Mouse (Mus musculus) intestine, embryonic 16.5 days (tissue): ENCODE results near the gene Iqgap3. TPM values are rescaled to one million over a fixed set of nuclear protein-coding genes. Genes with fewer than 3 reads are reported as not detected.

ENCODE experiments used
- ATAC-seq: fragments of 200-750 bp; cut with Nextera tagmentation; 2 replicates; pipeline ENCODE4 v1.8.0; 2017; ENCODE audit warnings: moderate TSS enrichment, moderate library complexity
- H3K27ac ChIP-seq: fragments of 300-500 bp; sonication (generic); 2 replicates; pipeline ENCODE4 v1.5.1; 2014; ENCODE audit warnings: mild to moderate bottlenecking, low read length
- H3K27me3 ChIP-seq: fragments of 300-500 bp; sonication (generic); replicated peaks from 2 replicates; pipeline ENCODE4 v1.6.1; 2014; ENCODE audit warnings: low read length, control low read depth, mixed read lengths; ENCODE audit not compliant: control insufficient read depth, insufficient read depth
- H3K36me3 ChIP-seq: fragments of 300-500 bp; sonication (generic); 2 replicates; pipeline ENCODE4 v1.6.1; 2014; ENCODE audit warnings: low read length, control low read depth; ENCODE audit not compliant: control insufficient read depth, insufficient read depth
- H3K4me1 ChIP-seq: fragments of 300-500 bp; sonication (generic); 2 replicates; pipeline ENCODE4 v1.6.1; 2014; ENCODE audit warnings: low read length, control low read depth, mixed read lengths; ENCODE audit not compliant: control insufficient read depth, insufficient read depth
- H3K4me2 ChIP-seq: fragments of 300-500 bp; sonication (generic); 2 replicates; pipeline ENCODE4 v1.6.1; 2014; ENCODE audit warnings: low read depth, low read length, control low read depth
- H3K4me3 ChIP-seq: fragments of 300-500 bp; sonication (generic); 2 replicates; pipeline ENCODE4 v1.5.1; 2014; ENCODE audit warnings: mild to moderate bottlenecking, low read length
- H3K9ac ChIP-seq: fragments of 300-500 bp; sonication (generic); 2 replicates; pipeline ENCODE4 v1.6.1; 2014; ENCODE audit warnings: low read depth, low read length
- H3K9me3 ChIP-seq: fragments of 300-500 bp; sonication (generic); 2 replicates; pipeline ENCODE4 v1.6.1; 2016; ENCODE audit warnings: low read length, control low read depth; ENCODE audit not compliant: control insufficient read depth
- WGBS: fragments of 180-500 bp; shearing (Covaris S2); extraction: QIAGEN DNeasy Blood & Tissue Kit; methylation state at CpG from one replicate; pipeline ENCODE4 v1.1.7; 2014; 5-methylcytosine and 5-hydroxymethylcytosine counted together
- polyA plus RNA-seq: library from polyadenylated mRNA; unstranded; fragments of >200 nt; fragmentation: Nextera tagmentation; extraction: Ambion mirVana; gene quantifications from 2 replicates; pipeline ENCODE4 v1.2.1, GENCODE M21; 2015

The Iqgap3 gene
- polyA plus RNA-seq, 1 experiment from 2014 or later = 14.5 TPM

DNA sequence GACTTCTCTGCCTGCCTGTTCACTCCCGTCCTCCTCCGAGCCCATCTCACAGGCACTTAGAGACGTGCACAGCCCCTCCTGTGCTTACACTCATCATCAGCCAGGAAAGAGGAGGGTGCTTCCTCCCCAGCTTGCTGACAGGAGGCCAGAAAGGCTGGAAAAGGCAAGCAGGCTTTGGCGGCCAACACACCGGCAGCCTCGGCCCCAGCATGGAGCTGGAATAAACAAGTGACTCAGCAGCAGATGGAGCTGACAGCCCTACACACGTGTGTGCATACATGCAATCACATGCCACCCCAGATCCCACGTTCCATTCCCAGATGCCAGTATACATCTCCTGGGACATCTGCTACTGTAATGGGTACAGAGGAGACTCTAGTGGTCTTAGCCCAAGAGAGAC lies 80.5 kb downstream of the Iqgap3 start:
- H3K4me1 ChIP-seq = no peaks in the 10 kb centered on the region
- H3K9me3 ChIP-seq = no peaks in the 10 kb centered on the region
- no peak overlapping the region for H3K9ac ChIP-seq
- no peaks in the 10 kb centered on the region for H3K27me3 ChIP-seq
- no peak overlapping the region for H3K27ac ChIP-seq
- H3K4me3 ChIP-seq = no peak overlapping the region
- no peak for ATAC-seq
- 76% methylated on average over 8 of the region's 8 CpGs for WGBS
- H3K36me3 ChIP-seq = peaks cover 13% of the 10 kb centered on the region
- no peak overlapping the region for H3K4me2 ChIP-seq

DNA sequence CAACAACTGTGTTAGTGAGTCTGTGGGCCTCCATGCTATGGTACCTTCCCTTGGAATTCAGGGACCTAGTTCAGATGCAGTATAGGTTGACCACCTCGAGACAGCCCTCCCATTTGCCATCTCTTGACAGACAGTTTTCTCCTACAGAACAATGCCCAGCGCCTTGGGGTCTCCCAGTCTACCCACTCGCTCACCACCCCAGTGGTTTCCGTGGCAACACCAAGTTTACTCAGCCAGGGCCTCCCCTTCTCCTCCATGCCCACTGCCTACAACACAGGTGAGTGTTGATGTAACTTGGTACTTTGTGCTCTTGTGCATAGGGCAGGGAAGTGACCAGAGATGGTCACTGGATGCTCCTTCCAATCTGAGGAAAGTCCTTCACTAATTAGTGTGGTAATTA lies 81.0 kb downstream of the Iqgap3 start:
- Histone ChIP-seq H3K4me1 (no peaks in the 10 kb centered on the region), H3K9me3 (no peaks in the 10 kb centered on the region), H3K4me3 (no peak overlapping the region), H3K36me3 (peaks cover 16% of the 10 kb centered on the region), H3K9ac (no peak overlapping the region), H3K4me2 (no peak overlapping the region), H3K27ac (no peak overlapping the region), H3K27me3 (no peaks in the 10 kb centered on the region)
- no peak for ATAC-seq
- 78% methylated on average over 4 of the region's 4 CpGs for WGBS

DNA sequence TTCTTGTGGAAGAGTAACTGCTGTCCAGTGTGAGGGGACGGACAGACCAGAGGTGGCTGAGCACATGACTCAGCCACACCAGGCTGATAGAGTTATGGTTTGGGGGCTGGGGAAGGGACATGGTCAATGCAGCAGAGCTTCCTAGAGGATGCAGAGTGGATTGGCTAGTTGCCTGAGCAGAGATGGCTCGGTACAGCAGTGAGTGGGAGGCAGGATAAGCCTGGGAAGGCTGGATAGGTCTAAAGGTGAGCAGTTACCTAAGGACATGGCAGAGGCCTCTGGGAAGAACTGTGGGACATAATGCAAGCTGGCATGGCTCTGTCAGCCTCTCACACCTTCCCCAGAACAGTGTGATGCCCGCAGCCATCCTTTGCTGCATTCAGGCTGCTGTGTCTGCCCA lies 82.1 kb downstream of the Iqgap3 start:
- no peak overlapping the region for H3K9ac ChIP-seq

DNA sequence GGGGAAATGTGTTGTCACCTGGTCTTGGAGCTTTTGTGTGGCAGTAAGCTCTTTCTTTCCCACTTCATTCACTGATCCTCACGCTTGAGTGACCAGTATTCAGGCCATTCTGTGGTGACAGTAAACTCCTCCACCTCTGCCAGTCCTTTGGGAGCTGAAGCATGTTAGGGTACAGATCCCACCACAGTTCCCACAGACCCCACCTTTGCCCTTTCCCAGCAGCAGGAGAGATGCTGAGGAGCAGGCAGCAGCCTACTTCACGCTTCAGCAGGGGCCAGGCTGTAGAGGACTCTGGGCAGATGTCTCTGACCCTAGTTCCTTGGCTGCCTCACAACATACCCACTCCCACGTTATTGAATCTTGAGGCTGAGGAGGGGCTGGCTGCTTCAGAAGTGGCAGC lies 82.5 kb downstream of the Iqgap3 start:
- Histone ChIP-seq H3K27me3 (no peaks in the 10 kb centered on the region), H3K27ac (no peak overlapping the region), H3K9me3 (no peaks in the 10 kb centered on the region), H3K4me2 (no peak overlapping the region), H3K36me3 (peaks cover 24% of the 10 kb centered on the region), H3K4me3 (no peak overlapping the region), H3K4me1 (no peaks in the 10 kb centered on the region), H3K9ac (no peak overlapping the region)
- ATAC-seq = no peak
- WGBS = 86% methylated on average over 3 of the region's 3 CpGs

More for the DNA sequence above, 82.1 kb downstream of the Iqgap3 start:
- no peak for ATAC-seq
- WGBS = 82% methylated on average over 3 of the region's 3 CpGs
- no peak overlapping the region for H3K4me2 ChIP-seq
- no peak overlapping the region for H3K4me3 ChIP-seq
- H3K36me3 ChIP-seq = peaks cover 23% of the 10 kb centered on the region
- no peaks in the 10 kb centered on the region for H3K4me1 ChIP-seq
- no peak overlapping the region for H3K27ac ChIP-seq
- H3K27me3 ChIP-seq = no peaks in the 10 kb centered on the region
- no peaks in the 10 kb centered on the region for H3K9me3 ChIP-seq

DNA sequence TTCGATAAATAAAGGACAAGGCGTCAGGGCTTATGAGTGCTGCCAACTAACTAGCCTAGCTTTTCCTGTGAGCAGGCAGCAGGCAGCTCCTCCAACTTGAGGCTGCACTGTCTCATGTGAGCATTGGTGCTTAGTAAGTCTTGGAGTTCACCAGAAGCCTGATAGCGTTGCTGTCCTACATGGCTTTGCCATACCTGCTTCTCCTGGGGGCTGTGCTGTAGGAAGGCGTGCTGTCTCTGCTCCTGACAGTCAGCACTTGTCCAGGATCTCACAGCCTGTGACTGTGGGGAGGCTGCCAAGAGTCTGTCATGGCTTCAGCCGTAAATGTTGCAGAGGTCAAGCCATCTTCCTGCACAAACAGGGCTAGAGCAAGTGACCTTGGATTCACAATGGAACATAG lies 84.3 kb downstream of the Iqgap3 start:
- Histone ChIP-seq H3K36me3 (peaks cover 35% of the 10 kb centered on the region), H3K4me3 (no peak overlapping the region), H3K4me1 (no peaks in the 10 kb centered on the region), H3K9ac (no peak overlapping the region), H3K27me3 (no peaks in the 10 kb centered on the region), H3K27ac (no peak overlapping the region), H3K9me3 (no peaks in the 10 kb centered on the region), H3K4me2 (no peak overlapping the region)
- ATAC-seq = no peak
- 81% methylated on average over 5 of the region's 5 CpGs for whole genome bisulfite sequencing

DNA sequence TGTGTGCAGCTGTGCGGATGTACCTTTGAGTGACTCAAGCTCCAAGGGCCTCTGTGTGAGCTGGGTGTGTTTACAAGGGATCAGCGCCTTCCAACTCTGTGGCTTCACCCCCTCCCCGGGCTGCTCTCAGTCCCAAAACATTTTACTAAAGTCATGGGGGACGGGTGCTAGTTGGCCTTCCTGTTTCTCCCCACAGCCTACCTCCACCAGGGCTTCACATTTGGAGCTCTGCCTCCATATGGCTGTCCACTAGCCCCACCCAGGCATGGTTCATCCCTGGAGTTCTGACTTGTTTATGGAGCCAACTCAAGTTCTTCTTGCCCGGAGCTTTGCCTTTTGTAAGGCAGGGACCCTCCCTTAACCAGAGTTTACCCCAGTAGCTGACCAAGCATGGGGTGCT lies 88.6 kb downstream of the Iqgap3 start:
- Histone ChIP-seq H3K27me3 (no peaks in the 10 kb centered on the region), H3K36me3 (peaks cover 34% of the 10 kb centered on the region), H3K4me2 (no peak overlapping the region), H3K9ac (no peak overlapping the region), H3K9me3 (no peaks in the 10 kb centered on the region), H3K27ac (no peak overlapping the region), H3K4me1 (0 out of 2 replicates have a peak, but pooled peaks cover 2% of the 10 kb centered on the region), H3K4me3 (no peak overlapping the region)
- ATAC-seq = no peak
- WGBS = 80% methylated on average over 5 of the region's 5 CpGs

Other genes starting within 250 kb of the Iqgap3 start
- gene Sh2d2a, start 235.2 kb upstream of the Iqgap3 start, polyA plus RNA-seq = 0.36 and 0.37 TPM in 2 replicates
- gene Prcc, start 196.4 kb upstream of the Iqgap3 start, polyA plus RNA-seq = 9.8 and 10.7 TPM in 2 replicates
- 75.5 and 76.0 TPM in 2 replicates for gene Hdgf, start 175.7 kb upstream of the Iqgap3 start, polyA plus RNA-seq
- gene Mrpl24, start 162.5 kb upstream of the Iqgap3 start, polyA plus RNA-seq = 78.7 and 80.6 TPM in 2 replicates
- 37.2 and 39.8 TPM in 2 replicates for gene Isg20l2, start 151.7 kb upstream of the Iqgap3 start, polyA plus RNA-seq
- 14.2 and 14.3 TPM in 2 replicates for gene Rrnad1, start 151.3 kb upstream of the Iqgap3 start, polyA plus RNA-seq
- gene Crabp2, start 133.3 kb upstream of the Iqgap3 start, polyA plus RNA-seq = 3.8 TPM in 2 replicates
- 9.4 and 10.3 TPM in 2 replicates for gene Nes, start 110.9 kb upstream of the Iqgap3 start, polyA plus RNA-seq
- 0.18 and 0.67 TPM in 2 replicates for gene Bcan, start 81.7 kb upstream of the Iqgap3 start, polyA plus RNA-seq
- gene Hapln2, start 54.4 kb upstream of the Iqgap3 start, polyA plus RNA-seq = not detected in 2 replicates
- 30.4 and 38.3 TPM in 2 replicates for gene Gpatch4, start 38.9 kb upstream of the Iqgap3 start, polyA plus RNA-seq
- gene Naxe, start 23.5 kb upstream of the Iqgap3 start, polyA plus RNA-seq = 170 and 178 TPM in 2 replicates
- not detected in 2 replicates for gene Ttc24, start 3.7 kb upstream of the Iqgap3 start, polyA plus RNA-seq
- gene Mef2d, start 60.4 kb downstream of the Iqgap3 start, polyA plus RNA-seq = 13.7 and 23.2 TPM in 2 replicates
- 0.69 and 1.3 TPM in 2 replicates for gene Rhbg, start 172.7 kb downstream of the Iqgap3 start, polyA plus RNA-seq
- gene Gm38392, start 205.2 kb downstream of the Iqgap3 start, polyA plus RNA-seq = 0.81 TPM in 1 of 2 replicates, not detected in the other
- gene Tsacc, start 215.0 kb downstream of the Iqgap3 start, polyA plus RNA-seq = 9.7 and 10.8 TPM in 2 replicates
- 470 and 510 TPM in 2 replicates for gene Cct3, start 215.1 kb downstream of the Iqgap3 start, polyA plus RNA-seq
- 365 and 416 TPM in 2 replicates for gene Glmp, start 243.1 kb downstream of the Iqgap3 start, polyA plus RNA-seq